Mouse (Mus musculus): ENCODE data around the gene Efcab14. TPM values are rescaled to one million over a fixed set of nuclear protein-coding genes. Genes with fewer than 3 reads are reported as not detected.

The Efcab14 gene
- total RNA-seq (2023), result 10 to 100 TPM; 50.7 to 54.4 TPM

DNA sequence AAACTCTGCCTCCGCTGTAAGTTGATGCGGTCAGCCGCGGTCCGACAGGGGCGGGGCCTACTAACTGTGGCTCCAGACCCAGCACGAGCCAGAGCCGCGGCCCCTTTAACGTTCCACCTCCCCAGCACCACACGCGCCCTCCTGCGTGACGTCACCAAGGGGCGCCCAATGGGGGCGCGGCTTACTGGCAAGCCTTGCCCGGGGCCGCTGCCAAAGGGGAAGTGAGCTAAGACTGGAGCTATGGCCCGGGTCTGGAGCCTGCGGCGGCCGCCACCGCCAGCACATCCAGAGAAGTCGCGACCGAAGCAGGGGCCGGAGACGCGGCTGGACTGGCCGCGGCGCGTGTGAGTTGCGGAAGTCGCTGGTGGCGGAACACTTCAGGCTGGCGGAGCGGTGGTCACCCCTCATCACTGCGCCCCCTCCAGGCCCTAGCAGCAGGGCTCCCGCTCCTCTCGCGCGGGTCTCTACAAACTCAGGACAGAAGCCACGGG, at the start of gene Efcab14:
Gene Efcab14, plus strand, starts transcription at position 194 of the 491 bp plus-strand sequence.

GRCm38 (mm10) chr4:115780918-115781317, 43.4 kb downstream of the Efcab14 start, which contains the start of gene Tex38:
Tex38 (minus strand) TSS chr4:115781018.

DNA sequence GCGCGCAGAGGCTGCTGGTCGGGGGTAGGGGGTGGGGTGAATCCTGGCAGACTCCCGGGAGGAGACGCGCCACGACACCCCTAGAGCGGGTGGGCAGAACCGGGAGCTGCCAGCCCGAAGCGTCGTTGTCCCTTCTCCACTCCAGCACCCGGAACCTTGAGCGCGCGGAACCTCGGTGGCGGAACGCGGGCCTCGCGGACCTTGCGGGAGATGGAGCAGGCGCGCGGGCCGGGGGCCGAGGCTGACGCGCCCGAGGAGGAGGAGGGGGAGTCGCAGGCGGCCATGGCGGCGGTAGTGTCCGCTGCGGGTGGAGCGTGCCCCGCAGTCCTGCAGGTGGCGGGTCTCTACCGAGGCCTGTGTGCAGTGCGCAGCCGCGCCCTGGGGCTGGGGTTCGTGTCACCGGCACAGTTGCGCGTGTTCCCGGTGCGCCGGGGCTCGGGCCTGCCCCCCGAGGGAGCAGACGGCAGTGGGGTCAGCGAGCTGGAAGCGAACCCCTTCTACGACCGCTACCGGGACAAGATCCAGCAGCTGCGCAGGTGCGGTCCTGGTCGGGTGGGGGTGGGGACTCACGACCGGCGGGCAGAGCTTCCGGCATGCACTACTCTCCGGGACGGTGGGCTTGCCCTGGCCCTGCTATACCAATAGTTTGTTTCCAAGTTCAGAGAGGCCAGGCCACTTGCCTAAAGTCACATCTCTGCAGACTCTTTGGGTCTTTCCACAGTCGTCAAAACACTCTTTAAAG, 47.4 kb downstream of the Efcab14 start, which contains the start of gene Atpaf1:
Gene Atpaf1, plus strand, starts transcription at position 44 of the 742 bp plus-strand sequence.

Other genes starting within 250 kb of the Efcab14 start
- gene Cyp4a14, start 241.6 kb upstream of the Efcab14 start, total RNA-seq (2023), result not detected
- not detected for gene Cyp4a10, start 219.5 kb upstream of the Efcab14 start, total RNA-seq (2023)
- not detected for gene Cyp4a31, start 174.1 kb upstream of the Efcab14 start, total RNA-seq (2023)
- not detected for gene Cyp4a32, start 136.8 kb upstream of the Efcab14 start, total RNA-seq (2023)
- gene Cyp4b1, start 90.0 kb upstream of the Efcab14 start, total RNA-seq (2023), result not detected
- not detected for gene Tex38, start 43.3 kb downstream of the Efcab14 start, total RNA-seq (2023)
- 10 to 100 TPM; 19.3 to 23.7 TPM for gene Atpaf1, start 47.1 kb downstream of the Efcab14 start, total RNA-seq (2023)
- gene Mob3c, start 90.3 kb downstream of the Efcab14 start, total RNA-seq (2023), result 10 to 100 TPM; 17.2 to 19.4 TPM
- 10 to 100 TPM; 73.7 to 76.3 TPM for gene Mknk1, start 101.5 kb downstream of the Efcab14 start, total RNA-seq (2023)
- under 1 TPM in 1 of 2 experiments, not detected in 1; 0.92 TPM for gene Kncn, start 146.7 kb downstream of the Efcab14 start, total RNA-seq (2023)
- gene 6430628N08Rik, start 152.9 kb downstream of the Efcab14 start, total RNA-seq (2023), result not detected
- not detected for gene Dmbx1, start 202.2 kb downstream of the Efcab14 start, total RNA-seq (2023)